Mouse (Mus musculus) liver, embryonic 14.5 days (tissue): ENCODE results near the gene Cldn10. TPM values are rescaled to one million over a fixed set of nuclear protein-coding genes. Genes with fewer than 3 reads are reported as not detected.

Experiments
- ATAC-seq: fragments of 200-750 bp; cut with Nextera tagmentation; 2 replicates; pipeline ENCODE4 v1.8.0; 2017; ENCODE audit warnings: moderate number of reproducible peaks, mild to moderate bottlenecking, moderate library complexity; ENCODE audit not compliant: insufficient read depth
- DNase-seq, 3 experiments: peaks; one replicate each; pipeline ENCODE4 v3.0.0-alpha.2; 2012 to 2013; ENCODE audit warnings: low read depth in 3 of 3, low spot score in 3 of 3
- H3K27ac ChIP-seq: fragments of 300-500 bp; sonication (generic); 2 replicates; pipeline ENCODE4 v1.5.1; 2014; ENCODE audit warnings: moderate library complexity, mild to moderate bottlenecking, control low read depth, inconsistent platforms
- H3K27me3 ChIP-seq: fragments of 300-500 bp; sonication (generic); 2 replicates; pipeline ENCODE4 v1.6.1; 2014; ENCODE audit warnings: mild to moderate bottlenecking, low read length, moderate library complexity; ENCODE audit not compliant: control insufficient read depth, insufficient read depth
- H3K36me3 ChIP-seq: fragments of 300-500 bp; sonication (generic); replicated peaks from 2 replicates; pipeline ENCODE4 v1.6.1; 2014; ENCODE audit warnings: low read depth; ENCODE audit not compliant: control insufficient read depth, insufficient read depth
- H3K4me1 ChIP-seq, 2 experiments: fragments of 200-500 bp in 1 of 2; fragments of 300-500 bp in 1 of 2; sonication (generic) in 1 of 2; replicated peaks; 2 replicates each; pipeline ENCODE4 v1.6.1; 2012 to 2014; ENCODE audit warnings: antibody characterized with exemption in 1 of 2, inconsistent platforms in 1 of 2, low read length in 1 of 2; ENCODE audit not compliant: control insufficient read depth in 2 of 2, insufficient read depth in 2 of 2
- H3K4me2 ChIP-seq: fragments of 300-500 bp; sonication (generic); 2 replicates; pipeline ENCODE4 v1.6.1; 2014; ENCODE audit warnings: low read depth, mild to moderate bottlenecking, control low read depth, moderate library complexity
- H3K4me3 ChIP-seq, 2 experiments: fragments of 200-500 bp in 1 of 2; fragments of 300-500 bp in 1 of 2; sonication (generic) in 1 of 2; 2 replicates each; pipeline ENCODE4 v1.5.1; 2012 to 2014; ENCODE audit warnings: low read depth in 2 of 2, low read length in 2 of 2, mild to moderate bottlenecking in 2 of 2, control low read depth in 1 of 2, inconsistent platforms in 1 of 2, moderate library complexity in 1 of 2; ENCODE audit not compliant: insufficient read depth in 1 of 2
- H3K9ac ChIP-seq: fragments of 300-500 bp; sonication (generic); replicated peaks from 2 replicates; pipeline ENCODE4 v1.6.1; 2014; ENCODE audit warnings: mild to moderate bottlenecking, control low read depth, moderate library complexity
- H3K9me3 ChIP-seq: fragments of 300-500 bp; sonication (generic); 2 replicates; pipeline ENCODE4 v1.6.1; 2016; ENCODE audit warnings: low read length, mixed read lengths; ENCODE audit not compliant: control insufficient read depth
- CTCF ChIP-seq: IDR thresholded peaks from 2 replicates; pipeline ENCODE4 v1.5.1; 2016; ENCODE audit warnings: antibody characterized with exemption, low read depth, control low read depth
- EP300 ChIP-seq: IDR thresholded peaks from 2 replicates; pipeline ENCODE4 v1.6.1; 2016; ENCODE audit warnings: antibody characterized with exemption, low read depth
- WGBS: fragments of 180-500 bp; shearing (Covaris S2); extraction: QIAGEN DNeasy Blood & Tissue Kit; methylation state at CpG from one replicate; pipeline ENCODE4 v1.1.7; 2014; ENCODE audit not compliant: insufficient replicate concordance; 5-methylcytosine and 5-hydroxymethylcytosine counted together
- polyA plus RNA-seq, 2 experiments: library from polyadenylated mRNA; depleted of rRNA in 1 of 2; stranded (reverse) in 1 of 2; unstranded in 1 of 2; fragments of >200 nt; fragmentation: Nextera tagmentation in 1 of 2; extraction: Ambion mirVana in 1 of 2; gene quantifications; 2 replicates each; pipeline versions ENCODE4 v1.2.1 to v1.2.3; 2012 to 2014

Gene Cldn10
- polyA plus RNA-seq, 2 experiments = 0.06 to 0.51 TPM

DNA sequence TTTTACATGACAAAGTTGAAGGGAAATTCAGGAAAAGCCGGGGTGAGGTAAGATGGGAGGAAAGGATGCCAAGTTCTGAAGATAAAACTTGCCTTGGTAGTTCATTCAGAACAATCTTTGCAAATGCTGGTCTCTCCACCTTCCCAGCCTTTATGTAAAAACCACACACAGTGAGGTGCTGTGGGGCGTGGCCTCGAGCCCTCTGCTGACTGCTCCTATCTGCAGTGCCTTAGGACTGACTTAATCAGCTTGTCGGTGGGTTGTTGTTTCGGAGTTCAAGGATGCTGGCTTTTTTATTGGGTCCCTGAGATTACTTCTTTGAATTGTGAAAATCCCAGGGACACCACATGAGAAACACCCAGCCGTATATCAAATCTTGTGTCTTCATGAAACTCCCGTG is 74.5 kb downstream of the Cldn10 start:
- H3K4me3 ChIP-seq = no peak overlapping the region
- H3K9me3 ChIP-seq = no peaks in the 10 kb centered on the region
- H3K4me1 ChIP-seq = peaks cover 6 to 15% of the 10 kb centered on the region in 2 experiments
- no peak overlapping the region for H3K27ac ChIP-seq
- TF ChIP-seq EP300 = no peak
- no peak for TF ChIP-seq CTCF
- 30% methylated on average over 7 of the region's 7 CpGs for WGBS
- no peaks in the 10 kb centered on the region for H3K27me3 ChIP-seq
- no peak overlapping the region for H3K4me2 ChIP-seq
- no peak for ATAC-seq
- DNase-seq = no peak
- no peak overlapping the region for H3K9ac ChIP-seq
- H3K36me3 ChIP-seq = no peaks in the 10 kb centered on the region

DNA sequence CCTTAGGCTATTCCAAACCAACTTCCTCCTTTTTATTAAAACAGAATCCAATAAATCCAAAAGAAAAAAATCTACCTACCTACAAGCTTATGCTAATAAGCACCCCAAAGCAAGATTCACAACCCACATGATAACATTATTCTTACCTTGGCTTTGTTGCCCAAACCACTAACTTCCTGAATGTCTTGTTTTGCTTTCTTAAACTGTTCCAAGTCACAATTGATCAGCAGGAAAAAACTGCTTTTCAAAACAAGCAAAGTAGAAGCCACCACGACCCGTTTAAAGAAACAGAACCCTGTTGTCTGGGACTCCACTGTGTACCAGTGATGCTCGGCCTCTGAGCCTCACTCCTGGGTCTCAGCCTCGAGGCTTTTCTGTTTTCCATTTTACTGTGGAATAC is 77.2 kb downstream of the Cldn10 start:
- WGBS = 37% methylated on average over 4 of the region's 4 CpGs

DNA sequence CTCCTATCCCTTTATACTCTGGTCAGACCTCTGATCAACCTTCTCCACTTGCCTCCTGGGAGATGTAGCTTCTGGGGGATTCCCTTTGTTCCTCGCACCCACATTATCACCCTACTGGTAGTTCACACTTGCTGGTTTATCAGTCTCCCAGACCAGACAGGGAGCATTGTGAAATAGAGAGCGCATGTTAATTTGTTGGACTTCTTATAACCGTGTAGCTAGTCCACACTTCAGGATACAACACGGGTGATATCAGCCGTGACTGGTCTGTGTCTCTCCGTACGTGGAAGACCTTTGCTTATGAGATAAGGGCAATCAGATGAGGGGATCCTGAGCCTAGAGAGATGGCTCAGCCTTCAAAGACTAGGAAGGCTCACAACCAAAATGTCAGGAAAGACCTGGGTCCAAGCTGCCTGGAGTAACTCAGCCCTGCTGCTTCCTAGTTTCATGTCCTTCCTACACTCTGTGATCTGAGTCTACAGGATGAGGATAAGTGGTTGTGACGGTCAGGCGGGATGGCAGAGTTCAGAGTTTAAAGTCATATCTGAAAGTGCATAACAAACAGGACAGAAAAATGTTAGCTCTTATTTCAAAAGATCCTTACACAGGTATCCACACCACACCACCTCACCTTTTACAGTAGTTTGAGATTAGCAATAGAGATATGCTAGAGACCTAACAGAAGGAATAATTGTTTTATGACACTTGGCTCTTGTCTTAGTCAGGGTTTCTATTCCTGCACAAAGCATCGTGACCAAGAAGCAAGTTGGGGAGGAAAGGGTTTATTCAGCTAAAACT is 78.5 kb downstream of the Cldn10 start:
- no peak for TF ChIP-seq CTCF
- no peak for TF ChIP-seq EP300
- Histone ChIP-seq H3K9me3 (no peaks in the 10 kb centered on the region), H3K4me3 (no peak overlapping the region), H3K27me3 (no peaks in the 10 kb centered on the region; the same call in 1 of the 2 replicates), H3K4me2 (0 out of 2 replicates have a peak overlapping the region, but pooled peaks have one; percentile 1), H3K27ac (no peak overlapping the region), H3K9ac (no peak overlapping the region), H3K4me1 (peaks cover 17 to 31% of the 10 kb centered on the region in 2 experiments), H3K36me3 (no peaks in the 10 kb centered on the region)
- DNase-seq (no peak), ATAC-seq (peak; percentile 22; the same call in 1 of the 2 replicates)
- WGBS = 27% methylated on average over 10 of the region's 10 CpGs

More for the DNA sequence above, 77.2 kb downstream of the Cldn10 start:
- TF ChIP-seq CTCF = no peak
- no peak for TF ChIP-seq EP300
- Histone ChIP-seq H3K27ac (no peak overlapping the region), H3K4me3 (no peak overlapping the region), H3K9me3 (no peaks in the 10 kb centered on the region), H3K27me3 (no peaks in the 10 kb centered on the region; the same call in 1 of the 2 replicates), H3K9ac (no peak overlapping the region), H3K4me2 (no peak overlapping the region), H3K36me3 (no peaks in the 10 kb centered on the region), H3K4me1 (peaks cover 11 to 25% of the 10 kb centered on the region in 2 experiments)
- ATAC-seq (no peak), DNase-seq (no peak)

DNA sequence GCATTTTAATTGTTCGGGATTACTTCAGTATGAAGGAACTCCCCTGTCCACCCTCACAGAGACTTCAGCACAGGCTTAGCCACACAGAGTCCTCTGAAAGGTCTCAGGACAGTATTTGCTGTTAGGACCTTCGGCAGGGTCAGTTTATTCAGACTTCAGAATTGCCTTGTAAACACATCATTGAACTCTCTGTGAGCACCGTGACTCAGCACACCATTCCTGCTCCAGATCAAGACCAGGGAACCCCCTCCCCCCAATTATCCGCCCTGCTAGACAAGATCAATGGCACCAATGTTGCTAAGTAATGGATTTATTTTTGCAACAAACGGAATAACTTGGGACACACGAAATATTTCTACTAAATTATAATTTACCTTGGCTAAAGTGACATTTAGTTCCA is 79.7 kb downstream of the Cldn10 start:
- no peaks in the 10 kb centered on the region for H3K9me3 ChIP-seq
- no peak overlapping the region for H3K9ac ChIP-seq
- H3K4me1 ChIP-seq = peaks cover 17 to 31% of the 10 kb centered on the region in 2 experiments
- no peak overlapping the region for H3K4me3 ChIP-seq
- no peaks in the 10 kb centered on the region; the same call in 1 of the 2 replicates for H3K27me3 ChIP-seq
- no peaks in the 10 kb centered on the region for H3K36me3 ChIP-seq
- DNase-seq (no peak), ATAC-seq (no peak)
- 56% methylated on average over 6 of the region's 6 CpGs for WGBS
- no peak overlapping the region for H3K27ac ChIP-seq
- no peak overlapping the region for H3K4me2 ChIP-seq
- no peak for TF ChIP-seq EP300

DNA sequence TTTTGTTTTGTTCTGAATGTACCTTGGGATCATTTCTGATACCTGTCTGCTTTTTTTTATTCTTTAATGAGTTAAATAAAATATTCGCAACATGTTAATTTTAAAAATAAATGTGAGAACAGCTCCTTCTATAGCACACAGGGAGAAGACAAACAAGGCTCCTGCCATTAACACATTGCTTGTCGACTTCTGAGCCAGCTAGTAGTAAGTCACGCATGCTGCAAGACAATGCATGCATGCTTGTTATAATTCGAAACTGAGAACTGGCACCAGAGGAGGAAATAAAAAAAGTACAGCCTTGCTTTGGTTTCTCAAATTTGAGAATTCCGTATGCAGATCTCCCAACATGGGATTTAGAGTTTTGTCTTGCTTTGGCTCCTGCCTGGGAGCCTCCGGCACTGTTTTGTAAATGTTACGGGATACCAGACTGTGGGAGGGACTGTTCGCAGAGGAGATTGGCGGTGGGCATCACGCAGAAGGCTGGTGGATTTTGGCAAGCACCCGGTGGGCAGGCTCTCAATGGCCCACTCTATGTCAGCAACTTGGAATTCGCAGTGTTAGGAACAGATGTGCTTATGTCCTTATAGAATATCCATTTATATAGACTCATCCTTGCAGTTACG is 80.5 kb downstream of the Cldn10 start:
- no peaks in the 10 kb centered on the region for H3K36me3 ChIP-seq
- WGBS = 81% methylated on average over 13 of the region's 13 CpGs
- no peak for TF ChIP-seq EP300
- no peak for TF ChIP-seq CTCF
- ATAC-seq = no peak
- H3K4me2 ChIP-seq = no peak overlapping the region
- no peaks in the 10 kb centered on the region for H3K9me3 ChIP-seq
- H3K4me3 ChIP-seq = no peak overlapping the region
- DNase-seq = no peak
- H3K27ac ChIP-seq = no peak overlapping the region
- H3K4me1 ChIP-seq = peaks cover 17 to 31% of the 10 kb centered on the region in 2 experiments
- no peak overlapping the region for H3K9ac ChIP-seq
- no peaks in the 10 kb centered on the region; the same call in 1 of the 2 replicates for H3K27me3 ChIP-seq
